Mouse (Mus musculus) heart, postnatal 14 days (tissue): Measurements from ENCODE around the gene Comtd1. TPM values are rescaled to one million over a fixed set of nuclear protein-coding genes. Genes with fewer than 3 reads are reported as not detected.
A peak's percentile ranks its signal among the peaks of the same experiment; 100 is the strongest.

ENCODE experiments used
- DNase-seq, 2 experiments: peaks; one replicate each; pipeline ENCODE4 v3.0.0; 2021 to 2022
- intact Hi-C: fragments of 180-260 bp; cut with DNase I; formaldehyde crosslinking; loops from one replicate; pipeline ENCODE4 v1.15.1; 2025
- long read RNA-seq, 2 experiments: library from polyadenylated mRNA; stranded (forward); transcript quantifications; one replicate each; pipeline ENCODE4 v2.0.0; 2021
- total RNA-seq, 2 experiments: library from RNA; stranded (reverse); gene quantifications; 2 replicates each; pipeline ENCODE4 v1.2.3; 2021

The Comtd1 gene
- 1 to 10 TPM; 6.3 to 6.8 TPM for total RNA-seq
- long read RNA-seq, experiment 1, partial matches to known transcripts: 0 of 4 reads
- long read RNA-seq, experiment 1, other reads (novel, unspliced or antisense): 0 of 4 reads
- long read RNA-seq, experiment 2, partial matches to known transcripts: 0 of 3 reads
- long read RNA-seq, experiment 2, other reads (novel, unspliced or antisense): 0 of 3 reads

DNA sequence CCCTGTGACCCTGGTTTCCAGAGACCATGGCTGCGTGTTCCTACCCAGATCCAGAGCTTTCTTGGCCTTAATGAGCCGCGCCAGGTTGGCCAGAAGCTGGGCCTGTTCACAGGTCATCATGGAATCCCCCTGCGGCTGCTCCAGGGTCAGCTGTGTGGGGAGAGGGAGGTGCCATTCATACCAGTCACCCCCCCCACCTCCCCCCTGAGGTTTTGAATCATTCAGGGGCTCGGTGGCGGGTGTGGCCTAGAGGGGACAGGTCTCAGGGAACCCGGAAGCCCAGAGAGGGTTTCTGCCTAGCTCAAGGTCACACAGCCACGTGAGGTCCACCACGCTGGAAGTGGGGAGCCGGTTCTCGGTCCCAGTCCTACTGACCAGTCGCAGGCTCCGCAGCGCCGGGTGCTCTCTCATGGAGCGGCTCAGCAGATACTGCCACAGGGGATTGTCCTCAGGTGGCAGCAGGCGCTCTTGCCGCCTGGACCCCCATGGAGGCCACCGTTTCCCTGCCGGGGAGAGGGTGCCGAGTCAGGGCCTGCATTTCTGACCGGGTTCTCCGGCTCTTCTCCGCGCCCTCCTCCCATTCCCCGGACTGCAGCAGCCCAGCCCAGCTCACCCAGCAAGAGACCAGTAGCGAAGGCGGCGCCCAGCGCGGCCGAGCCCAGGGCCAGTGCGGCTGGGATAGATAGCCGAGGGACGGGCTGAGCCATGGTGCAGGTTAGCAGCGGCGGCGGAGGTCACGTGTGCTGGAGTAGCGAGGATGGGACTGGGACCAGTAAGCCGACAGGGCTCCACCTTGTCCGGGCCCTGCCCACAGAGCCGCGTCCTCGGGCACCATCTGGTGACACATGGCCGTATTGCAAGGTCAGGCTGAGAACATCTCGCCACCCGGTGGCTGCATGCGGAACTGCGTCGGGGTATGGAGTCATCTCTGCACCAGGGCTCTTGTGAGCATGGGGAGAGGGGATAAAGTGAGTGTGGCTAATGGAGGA, at the start of gene Comtd1:
Gene Comtd1 (minus strand): TSS at position 812 of the 989 bp plus-strand sequence.
- intact Hi-C loops: loop anchor here (1.0 to 10.0 kb wide), 3 partner anchors 36 to 724 kb away; partner anchors contain the start of genes Dusp13 and Samd8
- DNase-seq: peak; percentile 95 to 97

DNA sequence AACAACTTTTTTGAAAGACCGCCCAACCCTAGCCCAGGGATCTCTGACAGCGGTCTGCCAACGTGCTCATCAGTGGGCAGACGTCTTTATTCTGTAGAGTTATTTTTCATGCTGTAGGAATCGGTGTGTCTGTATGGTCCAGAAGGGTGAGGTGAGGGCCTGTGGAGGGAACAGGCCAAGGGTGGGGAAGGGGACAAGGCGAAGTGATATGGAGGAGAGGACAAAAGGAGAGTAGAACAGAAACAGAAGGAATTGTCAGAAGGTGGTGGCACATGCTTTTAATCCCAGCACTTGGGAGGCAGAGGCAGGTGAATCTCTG, 43.5 kb upstream of the Comtd1 start:
- intact Hi-C loops: loop anchor here (10.0 kb wide), 1 partner anchor 63 kb away; no protein-coding TSS in a partner anchor
- DNase-seq: no peak

DNA sequence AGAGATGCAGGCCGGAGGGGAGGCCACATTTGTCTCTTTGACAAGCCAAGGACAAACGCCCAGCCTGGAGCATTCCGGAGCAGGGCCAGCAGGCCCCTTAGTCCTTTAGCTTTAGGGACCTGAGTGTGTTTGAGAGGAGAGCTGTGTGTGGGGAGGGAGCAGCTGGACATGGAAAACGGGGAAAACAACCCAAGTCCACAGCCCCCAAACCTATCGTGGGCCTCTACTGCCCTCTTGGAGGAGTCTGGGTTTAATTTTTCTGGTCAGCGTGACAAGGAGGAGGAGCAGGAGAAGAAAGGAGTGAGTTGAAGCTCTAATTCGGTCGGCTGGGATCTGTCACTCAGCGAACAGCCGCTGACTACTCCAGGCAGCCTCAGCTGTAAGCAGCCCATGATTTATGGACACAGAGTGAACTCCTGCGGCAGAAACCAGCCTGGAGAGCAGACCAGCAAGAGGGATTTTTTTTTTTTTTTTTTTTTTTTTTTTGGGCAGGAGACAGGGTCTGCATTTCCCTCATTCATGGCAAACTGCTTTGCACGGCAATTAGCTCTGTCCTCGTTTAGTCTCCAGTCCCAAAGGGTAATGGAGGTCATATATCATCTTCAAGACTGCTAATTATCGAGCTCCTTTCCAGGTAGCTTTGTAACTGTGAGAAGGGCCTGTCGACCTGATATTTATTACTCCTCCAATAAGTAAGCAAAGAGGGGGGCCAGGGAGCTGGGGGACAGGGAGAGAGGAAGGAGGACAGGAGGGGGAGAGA, 43.0 kb upstream of the Comtd1 start:
- intact Hi-C loops: loop anchor here (10.0 kb wide), 1 partner anchor 63 kb away; no protein-coding TSS in a partner anchor
- peak; percentile 14 to 34 for DNase-seq

DNA sequence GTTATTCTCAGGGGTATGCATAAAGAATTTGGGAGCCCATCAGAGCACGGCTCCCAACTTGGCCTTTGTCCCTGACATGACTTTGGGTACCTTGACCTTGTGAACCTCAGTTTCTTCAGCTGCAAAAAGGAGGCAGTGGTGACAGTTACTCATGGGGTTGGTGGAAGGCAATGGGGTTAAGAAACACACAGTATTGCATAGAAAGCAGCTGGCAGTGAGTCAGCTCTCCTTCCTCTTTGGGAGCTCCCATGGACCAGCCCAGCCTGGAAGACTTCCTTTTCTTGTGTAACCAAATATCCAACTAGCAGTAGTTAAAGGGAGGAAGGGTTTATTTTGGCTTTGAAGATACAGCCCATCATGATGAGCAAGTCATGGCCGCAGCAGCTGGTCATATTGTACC, 41.7 kb upstream of the Comtd1 start:
- intact Hi-C loops: loop anchor here (10.0 kb wide), 1 partner anchor 64 kb away; no protein-coding TSS in a partner anchor
- DNase-seq: peak; percentile 13 to 19

DNA sequence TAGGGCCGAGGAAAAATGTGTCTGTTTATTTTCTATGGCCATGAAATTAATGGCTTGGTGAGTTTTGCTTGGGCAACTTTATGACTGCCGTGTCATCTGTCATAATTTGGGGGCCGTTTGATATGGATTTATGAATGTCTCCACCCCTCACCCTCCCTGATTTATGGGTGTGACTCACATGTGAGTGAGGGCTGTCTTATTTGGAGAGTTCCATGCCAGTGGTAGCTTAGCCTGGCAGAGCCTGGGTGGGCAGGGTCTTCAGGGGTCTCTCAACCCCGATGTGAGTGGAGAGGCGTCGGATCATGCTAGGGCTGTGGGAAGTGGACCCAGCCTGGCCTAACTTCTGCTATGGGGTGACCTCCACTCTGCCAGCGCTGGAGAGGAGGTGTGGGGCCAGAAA, 18.0 kb upstream of the Comtd1 start:
- intact Hi-C loops: no loop called here
- DNase-seq: no peak

DNA sequence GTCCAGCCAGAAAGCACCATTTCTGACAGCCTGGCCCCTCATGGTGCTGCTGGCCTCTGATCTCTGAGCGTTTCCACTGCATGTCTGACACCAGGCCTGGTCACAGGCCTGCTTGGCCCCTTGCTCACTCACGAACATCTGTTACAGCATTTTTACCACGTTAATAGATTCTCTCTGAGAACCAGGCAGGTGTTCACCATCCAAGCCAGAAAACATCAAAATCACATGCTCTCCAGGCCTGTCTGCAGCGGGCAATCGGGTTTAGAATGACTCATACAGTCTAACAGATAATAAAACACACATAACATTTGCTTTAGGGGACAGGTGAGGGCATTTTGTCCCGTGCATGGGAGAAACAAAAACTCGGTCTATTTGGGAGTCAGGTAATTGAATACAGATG, 17.5 kb upstream of the Comtd1 start:
- intact Hi-C loops: no loop called here
- DNase-seq: no peak

DNA sequence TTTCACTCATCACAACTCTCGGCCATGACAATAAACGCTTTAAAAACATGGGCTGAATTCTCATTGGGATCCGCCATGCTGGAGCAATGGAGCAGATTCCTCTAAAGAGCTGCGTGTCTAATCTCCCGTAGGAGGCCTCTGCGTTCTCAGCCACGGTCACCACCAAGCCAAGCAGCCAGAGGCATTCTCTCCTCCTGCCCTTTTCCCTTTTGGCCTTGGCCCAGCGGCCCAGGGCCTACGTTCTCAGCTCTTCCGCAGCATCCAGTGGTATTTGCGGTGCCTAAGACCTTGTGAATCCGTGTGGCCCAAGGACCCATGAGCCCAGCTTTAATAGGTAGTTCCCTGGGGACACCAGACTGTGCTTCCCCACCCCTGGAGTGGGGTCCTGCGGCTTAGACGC, 8.1 kb upstream of the Comtd1 start:
- intact Hi-C loops: no loop called here
- no peak for DNase-seq

DNA sequence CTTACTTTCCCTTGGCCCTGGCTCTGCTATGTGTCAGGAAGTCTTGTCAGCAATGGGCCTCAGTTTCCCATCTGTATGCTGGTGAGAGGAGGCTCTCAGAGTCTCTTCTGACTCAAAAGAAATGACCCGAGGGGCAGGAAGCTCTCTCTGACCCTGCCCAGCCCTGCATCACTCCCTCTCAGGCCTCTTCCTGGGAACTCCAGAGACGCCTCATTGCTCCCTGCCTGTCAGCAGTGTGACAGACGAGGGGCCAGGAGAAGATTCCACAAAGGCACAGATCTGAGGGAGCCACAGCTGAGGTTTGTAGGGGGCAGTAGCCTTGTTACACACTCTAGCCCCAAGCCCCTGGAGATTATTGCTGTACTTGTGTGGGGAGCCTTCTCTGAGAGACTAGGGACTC, 7.2 kb upstream of the Comtd1 start:
- intact Hi-C loops: no loop called here

DNA sequence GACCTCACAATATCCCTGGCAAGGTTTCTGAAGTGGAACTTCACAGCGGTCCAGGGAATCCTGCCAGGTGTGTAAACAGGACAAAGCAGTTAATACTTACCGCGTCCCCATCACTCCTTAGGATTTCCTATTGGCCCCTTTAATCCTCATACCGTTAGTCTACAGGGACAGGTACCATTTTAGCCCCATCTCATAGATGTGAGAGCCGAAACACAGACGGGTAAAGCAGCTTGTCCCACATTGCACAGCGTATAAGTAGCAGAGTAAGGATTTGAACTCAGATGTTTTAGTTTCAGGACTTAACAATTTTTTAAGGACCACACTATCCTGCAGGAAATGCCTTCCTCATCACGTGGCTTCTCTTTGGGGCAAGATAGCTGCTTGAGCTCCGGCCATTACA, 5.5 kb upstream of the Comtd1 start:
- intact Hi-C loops: no loop called here
- DNase-seq: no peak

More for the DNA sequence above, 7.2 kb upstream of the Comtd1 start:
- DNase-seq: no peak

DNA sequence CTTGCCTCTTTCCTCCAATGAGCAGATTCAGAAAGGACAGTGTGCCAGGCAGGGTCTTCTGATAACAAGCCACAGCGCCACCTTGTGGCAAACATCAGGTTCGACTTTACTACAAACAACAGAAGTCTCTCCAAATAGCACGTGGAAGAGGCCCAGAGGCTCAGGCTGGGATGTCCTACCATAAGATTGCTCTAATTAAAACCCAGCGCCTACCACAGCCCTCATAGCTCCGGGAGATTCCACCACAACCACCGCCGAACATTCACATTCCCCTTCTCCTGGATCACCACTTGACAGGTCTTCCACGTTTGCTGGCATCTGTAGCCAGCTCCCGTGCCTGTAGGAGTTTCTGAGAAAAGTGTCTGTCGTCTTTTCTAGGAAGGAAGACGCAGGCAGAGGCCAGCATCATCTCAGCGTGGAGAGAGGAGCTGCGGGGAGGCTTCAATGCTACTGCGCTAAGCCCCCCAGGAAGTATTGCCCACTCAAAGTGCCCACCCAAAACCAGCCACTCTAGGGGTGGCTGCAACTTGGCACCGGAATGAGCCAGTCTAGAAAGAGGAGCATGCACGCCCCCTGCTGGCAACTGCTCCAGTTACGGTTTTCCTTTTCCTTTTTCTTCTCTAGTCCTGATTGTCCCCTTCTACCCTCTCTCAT, 4.8 kb upstream of the Comtd1 start:
- peak; percentile 67 to 76 for DNase-seq
- intact Hi-C loops: no loop called here

DNA sequence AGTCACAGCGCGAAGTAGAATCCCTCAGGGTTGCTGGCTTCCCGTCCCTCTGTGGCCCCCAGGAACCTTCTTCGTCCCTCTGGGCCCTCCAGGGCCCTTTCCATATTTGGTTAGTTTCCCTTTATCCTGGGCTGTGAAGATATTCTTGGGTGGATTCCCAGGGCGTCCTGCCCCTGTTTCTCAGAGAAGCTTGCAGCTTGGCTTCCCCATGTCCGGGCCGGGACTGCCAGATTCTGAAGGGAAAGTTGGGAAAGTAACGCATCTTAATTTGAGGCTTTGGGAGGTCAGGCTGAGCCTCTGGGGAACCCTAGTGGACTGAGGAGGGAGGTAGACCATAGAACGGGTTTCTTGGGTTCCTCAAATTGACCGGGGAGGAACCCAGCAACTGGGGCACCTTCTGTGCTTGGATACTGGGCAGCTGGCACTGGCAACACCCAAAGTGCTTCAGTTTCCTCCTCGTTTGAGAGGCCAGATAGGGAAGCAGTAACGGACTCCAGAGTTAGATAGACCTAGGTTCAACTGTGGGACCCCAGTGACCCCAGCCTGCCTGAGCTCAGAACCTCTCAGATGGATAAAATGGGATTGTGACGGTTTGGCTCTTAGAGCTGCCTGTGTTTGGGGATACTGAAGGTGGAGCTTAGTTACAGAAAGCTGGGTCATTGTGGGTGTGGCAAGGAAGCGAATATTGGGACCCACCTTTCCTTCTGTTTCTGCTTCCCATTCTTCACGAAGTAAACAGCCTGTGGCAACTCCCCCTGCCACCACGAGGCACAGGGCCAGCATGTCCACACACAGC, 3.4 kb upstream of the Comtd1 start:
- peak; percentile 51 to 60 for DNase-seq
- intact Hi-C loops: no loop called here

DNA sequence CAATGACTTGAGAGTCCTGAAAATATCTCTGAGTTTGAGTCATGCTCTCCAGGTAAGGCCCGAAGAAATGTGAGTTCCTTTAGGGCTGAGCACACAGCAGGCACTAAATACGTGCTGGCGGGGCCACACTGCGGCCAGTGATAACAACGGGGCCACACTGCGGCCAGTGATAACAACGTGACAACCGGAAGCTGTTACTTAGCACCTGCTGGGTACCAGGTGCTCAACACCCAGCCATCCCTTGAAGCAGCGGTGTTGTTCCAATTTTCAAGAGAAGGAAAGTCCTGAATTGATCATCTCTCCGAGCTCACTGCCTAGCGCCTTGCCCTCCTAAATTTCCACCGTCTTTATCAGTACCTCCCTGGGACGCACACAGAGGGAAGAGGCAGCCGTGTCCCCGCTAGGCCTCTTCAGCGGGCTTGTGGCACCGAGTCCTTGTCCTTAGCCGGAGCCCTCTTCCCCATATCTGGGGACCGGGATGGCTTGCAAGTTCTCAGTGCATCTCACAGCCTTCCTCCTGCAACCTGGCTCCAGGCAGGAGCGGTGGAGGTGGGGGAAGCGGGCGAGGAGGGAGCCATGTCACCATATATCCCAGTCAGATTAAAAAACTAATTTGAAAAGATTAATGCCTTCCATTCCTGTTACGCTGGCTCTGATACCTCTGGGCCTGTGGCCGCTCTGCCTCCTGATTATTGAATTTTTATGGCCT, 1.8 kb upstream of the Comtd1 start:
- intact Hi-C loops: no loop called here
- no peak for DNase-seq

DNA sequence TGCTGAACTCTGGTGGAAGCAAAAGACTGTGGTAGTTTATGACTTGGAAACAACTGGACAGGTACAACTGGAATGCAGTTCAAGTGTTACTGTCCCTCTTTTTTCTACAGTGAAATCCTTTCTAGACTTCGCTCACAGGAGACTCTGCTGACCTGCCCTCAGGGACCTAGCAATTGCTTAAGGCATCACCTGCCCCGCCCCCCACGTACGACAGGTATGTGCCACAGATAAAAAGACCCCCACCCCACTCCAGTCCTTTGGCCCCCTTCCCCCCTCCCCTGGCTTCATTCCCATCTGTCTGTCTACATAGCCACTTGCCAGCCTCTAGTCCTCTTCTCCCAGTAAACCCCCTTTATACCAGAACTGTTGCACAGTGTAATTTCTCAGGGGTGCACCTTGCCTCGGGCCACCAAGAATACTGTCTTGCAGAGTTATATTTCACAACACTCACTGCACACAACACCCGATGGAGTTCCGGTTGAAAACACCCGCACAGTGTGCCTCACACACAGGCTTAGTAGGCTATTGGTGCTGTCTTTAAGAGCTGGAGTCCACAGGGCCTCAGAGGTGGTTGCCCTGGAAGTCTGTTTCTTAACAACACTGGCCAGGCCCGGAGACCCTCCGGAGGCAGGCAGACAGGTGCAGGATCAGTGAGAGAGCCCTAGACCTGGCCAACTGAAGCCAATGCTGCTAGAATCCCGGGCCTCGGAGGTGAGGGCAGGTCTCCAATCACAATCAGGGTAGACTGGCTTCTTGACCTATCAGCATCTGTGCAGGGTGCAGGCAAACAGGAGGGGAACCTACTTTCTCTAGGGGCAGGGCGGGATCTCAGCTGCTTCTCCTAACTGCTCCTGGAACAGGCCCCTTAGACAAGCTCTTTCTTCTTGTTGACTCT, 994 bp upstream of the Comtd1 start:
- intact Hi-C loops: loop anchor here (5.0 to 10.0 kb wide), 2 partner anchors 97 to 725 kb away; partner anchors contain the start of genes Dusp13 and Samd8
- DNase-seq: no peak

DNA sequence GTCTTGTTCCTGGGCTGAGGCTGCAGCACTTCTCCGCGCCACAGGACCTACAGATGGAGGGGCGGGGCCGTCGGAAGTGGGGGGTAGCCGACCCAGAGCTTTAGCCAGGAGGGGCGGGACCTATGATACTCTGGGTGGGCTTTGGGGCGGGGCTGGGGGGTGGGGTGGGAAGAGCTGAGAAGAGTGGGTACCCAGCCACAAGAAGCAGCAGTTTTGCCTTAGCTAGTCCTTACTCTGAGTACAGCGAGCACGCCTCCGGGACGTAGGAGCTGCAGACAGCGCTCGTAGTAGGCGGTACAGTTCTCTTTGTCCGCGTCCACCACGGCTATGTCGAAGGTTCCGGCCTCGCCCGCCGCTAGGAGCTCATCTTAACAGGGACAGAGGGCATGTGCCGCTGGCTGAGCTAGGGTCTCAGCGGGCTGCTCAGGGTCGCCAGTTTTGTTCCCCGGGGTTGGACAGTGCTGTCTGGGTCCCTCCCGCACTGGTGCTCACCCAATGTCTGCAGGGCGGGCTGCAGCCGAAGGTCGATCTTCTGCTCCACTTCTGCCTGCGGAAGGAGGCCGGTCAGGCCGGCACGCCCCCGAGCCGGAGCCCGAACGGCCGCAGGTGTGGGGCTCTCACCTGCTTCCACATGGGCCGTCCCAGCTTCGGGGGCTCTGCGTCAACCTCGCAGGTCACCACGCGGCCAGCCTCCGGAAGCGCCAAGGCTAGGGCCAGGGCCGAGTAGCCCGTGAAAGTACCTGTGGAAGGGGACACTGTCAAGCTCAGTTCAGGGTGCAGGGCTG, 1.2 kb downstream of the Comtd1 start:
- peak; percentile 41 to 42 for DNase-seq
- intact Hi-C loops: loop anchor here (1.0 to 10.0 kb wide), 4 partner anchors 15 to 723 kb away; partner anchors contain the start of genes Dusp13 and Samd8

DNA sequence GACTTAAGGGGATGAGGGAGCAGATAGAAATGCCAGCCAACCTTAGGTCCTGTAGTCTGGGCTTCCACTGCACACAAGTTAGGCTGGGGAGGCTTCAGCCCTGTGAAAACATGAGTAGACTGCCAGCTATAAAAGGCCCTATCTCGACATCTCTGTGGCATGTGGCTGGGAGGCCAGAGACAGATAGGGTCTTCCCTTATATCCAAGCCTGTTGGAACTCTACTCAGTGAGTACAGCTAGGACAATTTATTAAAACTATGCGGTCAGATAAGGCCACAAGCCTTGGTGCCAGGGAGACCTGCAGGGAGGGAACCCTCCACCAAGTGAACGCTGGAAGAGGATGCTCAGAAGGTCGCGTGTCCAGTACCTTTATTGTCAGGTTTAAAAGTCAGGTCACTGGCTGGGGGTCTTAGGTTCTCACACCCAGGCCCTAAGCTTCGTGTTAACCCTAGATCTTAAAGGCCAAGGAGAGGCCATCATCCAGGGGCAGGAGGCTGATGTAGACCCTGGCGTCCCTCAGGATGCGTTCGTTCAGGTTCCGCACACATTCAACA, 1.9 kb downstream of the Comtd1 start:
- DNase-seq: no peak
- intact Hi-C loops: loop anchor here (2.0 to 10.0 kb wide), 3 partner anchors 14 to 722 kb away; partner anchors contain the start of genes Dusp13 and Samd8

DNA sequence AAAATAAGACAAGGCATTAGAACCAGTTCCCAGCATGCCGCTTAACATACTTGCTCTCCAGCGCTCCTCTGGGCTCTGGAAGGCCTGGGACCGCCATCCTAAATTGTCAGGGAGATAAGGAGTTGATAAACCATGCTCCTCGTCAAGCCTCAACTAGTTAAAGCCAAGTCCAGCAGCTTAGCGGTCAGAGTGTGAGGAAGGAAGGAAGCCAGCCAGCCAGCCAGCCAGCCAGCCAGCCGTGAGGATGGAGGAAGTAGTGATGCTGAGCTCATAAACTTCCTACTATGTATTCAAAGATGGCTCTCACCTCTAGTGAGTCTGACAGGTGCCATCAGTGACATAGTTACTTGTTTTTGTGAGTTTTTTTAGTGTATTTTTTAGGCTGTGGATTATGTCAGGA, 5.5 kb downstream of the Comtd1 start:
- intact Hi-C loops: loop anchor here (10.0 kb wide), 1 partner anchor 718 kb away; no protein-coding TSS in a partner anchor
- DNase-seq: no peak
